Mouse (Mus musculus) midbrain, embryonic 16.5 days (tissue): ENCODE results near the gene Pitpnm3. TPM values are rescaled to one million over a fixed set of nuclear protein-coding genes. Genes with fewer than 3 reads are reported as not detected.

Source experiments
- ATAC-seq: fragments of 200-750 bp; cut with Nextera tagmentation; 2 replicates; pipeline ENCODE4 v1.8.0; 2017; ENCODE audit warnings: moderate TSS enrichment
- H3K27ac ChIP-seq: fragments of 300-500 bp; sonication (generic); 2 replicates; pipeline ENCODE4 v1.5.1; 2014; ENCODE audit warnings: mild to moderate bottlenecking, low read length, mixed read lengths
- H3K27me3 ChIP-seq: fragments of 300-500 bp; sonication (generic); 2 replicates; pipeline ENCODE4 v1.6.1; 2014; ENCODE audit warnings: low read depth, low read length, mixed read lengths; ENCODE audit not compliant: control insufficient read depth, insufficient read depth
- H3K36me3 ChIP-seq: fragments of 300-500 bp; sonication (generic); 2 replicates; pipeline ENCODE4 v1.6.1; 2014; ENCODE audit warnings: mild to moderate bottlenecking, low read length, moderate library complexity, mixed read lengths; ENCODE audit not compliant: control insufficient read depth, insufficient read depth
- H3K4me1 ChIP-seq: fragments of 300-500 bp; sonication (generic); 2 replicates; pipeline ENCODE4 v1.6.1; 2014; ENCODE audit warnings: mild to moderate bottlenecking, low read length, mixed read lengths; ENCODE audit not compliant: control insufficient read depth, insufficient read depth
- H3K4me2 ChIP-seq: fragments of 300-500 bp; sonication (generic); 2 replicates; pipeline ENCODE4 v1.6.1; 2014; ENCODE audit warnings: mild to moderate bottlenecking, low read length, mixed read lengths
- H3K4me3 ChIP-seq: fragments of 300-500 bp; sonication (generic); 2 replicates; pipeline ENCODE4 v1.5.1; 2014; ENCODE audit warnings: low read depth, mild to moderate bottlenecking, low read length, moderate library complexity, mixed read lengths
- H3K9ac ChIP-seq: fragments of 300-500 bp; sonication (generic); 2 replicates; pipeline ENCODE4 v1.6.1; 2014; ENCODE audit warnings: low read depth, low read length, mixed read lengths
- H3K9me3 ChIP-seq: fragments of 300-500 bp; sonication (generic); replicated peaks from 2 replicates; pipeline ENCODE4 v1.6.1; 2014; ENCODE audit warnings: mild to moderate bottlenecking, low read length, mixed read lengths; ENCODE audit not compliant: control insufficient read depth, poor library complexity, severe bottlenecking
- WGBS: fragments of 180-500 bp; shearing (Covaris S2); extraction: QIAGEN DNeasy Blood & Tissue Kit; methylation state at CpG from one replicate; pipeline ENCODE4 v1.1.7; 2014; 5-methylcytosine and 5-hydroxymethylcytosine counted together
- polyA plus RNA-seq: library from polyadenylated mRNA; unstranded; fragments of >200 nt; fragmentation: Nextera tagmentation; extraction: Ambion mirVana; gene quantifications from 2 replicates; pipeline ENCODE4 v1.2.1, GENCODE M21; 2015

Gene Pitpnm3
- polyA plus RNA-seq, 1 experiment from 2014 or later = 6.1 TPM

GRCm38 (mm10) chr11:72092390-72092789 is 43.2 kb downstream of the Pitpnm3 start:
- H3K9ac ChIP-seq = no peak overlapping the region
- no peak overlapping the region for H3K27ac ChIP-seq
- no peak for ATAC-seq
- H3K9me3 ChIP-seq = no peaks in the 10 kb centered on the region
- 76% methylated on average over 8 of the region's 8 CpGs for WGBS
- H3K27me3 ChIP-seq = no peaks in the 10 kb centered on the region
- peaks cover 5% of the 10 kb centered on the region; the same call in 1 of the 2 replicates for H3K4me1 ChIP-seq
- H3K4me2 ChIP-seq = no peak overlapping the region
- H3K36me3 ChIP-seq = no peaks in the 10 kb centered on the region
- no peak overlapping the region for H3K4me3 ChIP-seq

- peak overlapping the region; percentile 36 for H3K9ac ChIP-seq
- WGBS = 18% methylated on average over 11 of the region's 11 CpGs
These were observed 49.1 kb downstream of the Pitpnm3 start for GRCm38 (mm10) chr11:72086251-72087046.

GRCm38 (mm10) chr11:72084337-72084736 is 51.2 kb downstream of the Pitpnm3 start:
- Histone ChIP-seq H3K9me3 (no peaks in the 10 kb centered on the region), H3K9ac (no peak overlapping the region), H3K36me3 (no peaks in the 10 kb centered on the region), H3K27ac (no peak overlapping the region), H3K4me2 (no peak overlapping the region), H3K4me3 (no peak overlapping the region), H3K27me3 (no peaks in the 10 kb centered on the region), H3K4me1 (peaks cover 14% of the 10 kb centered on the region)
- ATAC-seq = no peak
- 96% methylated on average over 15 of the region's 15 CpGs for WGBS

More at GRCm38 (mm10) chr11:72086251-72087046, 49.1 kb downstream of the Pitpnm3 start:
- Histone ChIP-seq H3K4me3 (no peak overlapping the region), H3K4me2 (no peak overlapping the region), H3K4me1 (peaks cover 14% of the 10 kb centered on the region), H3K36me3 (no peaks in the 10 kb centered on the region), H3K27ac (peak overlapping the region; percentile 84), H3K9me3 (no peaks in the 10 kb centered on the region), H3K27me3 (no peaks in the 10 kb centered on the region)
- ATAC-seq = peak; percentile 82

GRCm38 (mm10) chr11:72082601-72083000 is 53.0 kb downstream of the Pitpnm3 start:
- WGBS = 94% methylated on average over 4 of the region's 4 CpGs
- Histone ChIP-seq H3K4me2 (no peak overlapping the region), H3K36me3 (no peaks in the 10 kb centered on the region), H3K9ac (no peak overlapping the region), H3K9me3 (no peaks in the 10 kb centered on the region), H3K4me1 (peaks cover 14% of the 10 kb centered on the region), H3K4me3 (no peak overlapping the region), H3K27me3 (no peaks in the 10 kb centered on the region), H3K27ac (no peak overlapping the region)
- ATAC-seq = no peak

- no peak for ATAC-seq
- Histone ChIP-seq H3K27me3 (no peaks in the 10 kb centered on the region), H3K36me3 (no peaks in the 10 kb centered on the region), H3K4me2 (no peak overlapping the region), H3K9ac (no peak overlapping the region), H3K27ac (no peak overlapping the region), H3K4me3 (no peak overlapping the region), H3K9me3 (no peaks in the 10 kb centered on the region), H3K4me1 (no peaks in the 10 kb centered on the region)
- 56% methylated on average over 6 of the region's 6 CpGs for WGBS
These were observed 55.1 kb downstream of the Pitpnm3 start for GRCm38 (mm10) chr11:72080461-72080860.

- no peaks in the 10 kb centered on the region for H3K4me1 ChIP-seq
- no peak overlapping the region for H3K4me2 ChIP-seq
- H3K4me3 ChIP-seq = no peak overlapping the region
- no peak overlapping the region for H3K9ac ChIP-seq
- H3K27ac ChIP-seq = no peak overlapping the region
- H3K9me3 ChIP-seq = no peaks in the 10 kb centered on the region
- ATAC-seq = no peak
- no peaks in the 10 kb centered on the region for H3K27me3 ChIP-seq
- no peaks in the 10 kb centered on the region for H3K36me3 ChIP-seq
- 33% methylated on average over 4 of the region's 4 CpGs for WGBS
These were observed 56.9 kb downstream of the Pitpnm3 start for GRCm38 (mm10) chr11:72078647-72079046.

- 40% methylated on average over 3 of the region's 3 CpGs for WGBS
- H3K27ac ChIP-seq = no peak overlapping the region
These were observed 57.5 kb downstream of the Pitpnm3 start for GRCm38 (mm10) chr11:72078056-72078455.

GRCm38 (mm10) chr11:72074230-72074629 is 61.3 kb downstream of the Pitpnm3 start:
- no peak overlapping the region for H3K9ac ChIP-seq
- no peak overlapping the region for H3K4me2 ChIP-seq
- 92% methylated on average over 13 of the region's 13 CpGs for WGBS
- no peak overlapping the region for H3K4me3 ChIP-seq
- H3K9me3 ChIP-seq = no peaks in the 10 kb centered on the region
- no peaks in the 10 kb centered on the region for H3K4me1 ChIP-seq
- H3K27me3 ChIP-seq = no peaks in the 10 kb centered on the region
- H3K27ac ChIP-seq = no peak overlapping the region
- no peak for ATAC-seq
- H3K36me3 ChIP-seq = no peaks in the 10 kb centered on the region

More at GRCm38 (mm10) chr11:72078056-72078455, 57.5 kb downstream of the Pitpnm3 start:
- Histone ChIP-seq H3K4me3 (no peak overlapping the region), H3K9me3 (no peaks in the 10 kb centered on the region), H3K27me3 (no peaks in the 10 kb centered on the region), H3K36me3 (no peaks in the 10 kb centered on the region), H3K9ac (no peak overlapping the region), H3K4me1 (no peaks in the 10 kb centered on the region), H3K4me2 (no peak overlapping the region)
- ATAC-seq = no peak

- Histone ChIP-seq H3K4me2 (no peak overlapping the region), H3K36me3 (no peaks in the 10 kb centered on the region), H3K27me3 (no peaks in the 10 kb centered on the region), H3K9ac (no peak overlapping the region), H3K9me3 (no peaks in the 10 kb centered on the region), H3K4me3 (no peak overlapping the region), H3K27ac (no peak overlapping the region), H3K4me1 (no peaks in the 10 kb centered on the region)
- ATAC-seq = no peak
- 50% methylated on average over 6 of the region's 6 CpGs for WGBS
These were observed 63.2 kb downstream of the Pitpnm3 start for GRCm38 (mm10) chr11:72072331-72072905.
